Mouse (Mus musculus): ENCODE measurements at regions not wholly inside any gene's neighbourhood (a gene's known extent, or its start where the extent isn't known, plus 50 kb on each side); places are given as distances from the start of the nearest gene placed in this dataset.

DNA sequence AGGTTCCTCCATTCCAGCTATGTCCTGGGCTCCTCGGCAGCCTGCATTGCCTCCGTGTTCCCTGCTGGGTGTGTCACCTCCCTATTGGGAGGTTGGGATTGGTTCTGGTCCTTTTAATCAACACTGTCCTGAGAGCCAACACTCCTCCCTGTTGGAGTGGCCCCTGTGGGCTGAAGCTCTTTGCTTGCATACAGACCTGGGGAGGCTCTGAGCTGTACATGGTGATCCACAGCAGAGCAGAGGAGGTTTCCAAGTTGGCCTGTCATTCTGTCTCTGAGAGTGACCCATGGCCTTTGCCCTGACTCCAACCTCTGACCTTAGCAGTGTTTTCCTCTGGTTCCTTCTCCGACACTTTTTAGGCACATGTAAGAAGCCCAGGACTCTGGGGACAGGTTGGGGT, 132.4 kb downstream of the Tpra1 start:
- Histone ChIP-seq H3K4me1 (ENCODE audit: control insufficient read depth, insufficient read depth, low read length) (peaks cover 4% of the 10 kb centered on the region), H3K27ac (ENCODE audit: insufficient read depth, low read length) (no peak overlapping the region), H3K4me3 (ENCODE audit: insufficient read depth, low read length) (no peak overlapping the region)
- no peak for TF ChIP-seq POLR2A (IDR thresholded peaks at IDR 0.05; ENCODE audit: extremely low read depth, insufficient read depth, low read length)
- no peak for TF ChIP-seq CTCF (IDR thresholded peaks at IDR 0.05; ENCODE audit: extremely low read depth, insufficient read depth, low read length)

DNA sequence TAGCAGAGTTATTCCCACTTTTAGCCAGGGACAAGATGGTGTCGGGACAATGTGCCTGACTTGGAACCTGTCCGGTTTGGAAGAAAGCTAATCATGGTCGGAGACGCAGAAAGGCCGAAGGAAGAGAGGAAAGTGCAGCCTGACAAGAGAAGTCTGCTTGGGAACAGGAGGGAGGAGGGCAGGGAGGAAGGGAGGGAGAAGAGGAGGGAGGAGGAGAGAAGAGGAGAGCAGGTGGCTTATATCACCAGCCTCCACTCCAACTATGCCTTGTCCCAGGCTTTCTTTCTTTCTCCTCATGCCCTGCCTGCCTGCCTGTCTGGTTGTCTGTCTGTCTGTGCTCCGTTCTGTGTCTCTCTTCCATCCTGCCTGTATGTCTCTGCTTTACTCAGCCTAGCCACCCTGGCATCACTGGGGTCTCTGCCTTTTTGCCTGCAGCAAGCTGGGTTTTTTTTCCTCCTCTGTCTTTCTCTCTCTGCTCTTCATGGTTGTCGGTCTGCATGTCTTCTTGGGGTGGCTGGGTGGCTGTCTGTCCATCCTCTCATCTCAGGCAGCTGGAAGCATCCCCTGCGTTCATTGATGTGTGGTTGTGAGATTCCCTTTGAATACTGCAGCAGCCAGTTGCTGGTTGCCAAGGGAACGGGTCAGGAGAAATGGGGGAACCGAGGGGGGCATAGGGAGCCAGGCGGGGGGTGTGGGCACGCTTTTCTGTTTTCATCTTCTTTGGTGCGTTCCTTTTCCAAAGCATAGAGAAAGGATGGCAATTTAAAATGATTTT, 133.2 kb downstream of the Tpra1 start:
- Histone ChIP-seq H3K4me1 (ENCODE audit: control insufficient read depth, insufficient read depth, low read length) (peaks cover 4% of the 10 kb centered on the region), H3K27ac (ENCODE audit: insufficient read depth, low read length) (no peak overlapping the region), H3K4me3 (ENCODE audit: insufficient read depth, low read length) (no peak overlapping the region)
- TF ChIP-seq CTCF (IDR thresholded peaks at IDR 0.05; ENCODE audit: extremely low read depth, insufficient read depth, low read length) (no peak), POLR2A (IDR thresholded peaks at IDR 0.05; ENCODE audit: extremely low read depth, insufficient read depth, low read length) (no peak)

DNA sequence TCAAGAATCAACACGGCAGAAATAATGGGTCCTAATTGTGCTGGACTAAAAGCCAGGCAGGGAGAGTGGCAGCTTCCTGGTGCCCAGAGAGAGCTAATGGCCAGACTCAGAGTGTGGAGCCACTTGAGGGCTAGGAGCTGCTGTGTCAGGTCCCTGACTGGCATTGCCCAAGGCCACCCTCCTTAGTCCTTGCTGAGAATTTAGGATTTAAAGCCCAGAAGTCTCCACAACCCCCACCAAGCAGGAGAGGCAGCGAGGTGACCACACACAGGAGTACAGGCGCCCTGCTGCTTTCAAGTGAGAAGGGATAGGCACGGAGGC, 133.7 kb downstream of the Tpra1 start:
- Histone ChIP-seq H3K27ac (ENCODE audit: insufficient read depth, low read length) (no peak overlapping the region), H3K4me3 (ENCODE audit: insufficient read depth, low read length) (no peak overlapping the region), H3K4me1 (ENCODE audit: control insufficient read depth, insufficient read depth, low read length) (peaks cover 4% of the 10 kb centered on the region)
- TF ChIP-seq POLR2A (IDR thresholded peaks at IDR 0.05; ENCODE audit: extremely low read depth, insufficient read depth, low read length) (no peak), CTCF (IDR thresholded peaks at IDR 0.05; ENCODE audit: extremely low read depth, insufficient read depth, low read length) (no peak)

DNA sequence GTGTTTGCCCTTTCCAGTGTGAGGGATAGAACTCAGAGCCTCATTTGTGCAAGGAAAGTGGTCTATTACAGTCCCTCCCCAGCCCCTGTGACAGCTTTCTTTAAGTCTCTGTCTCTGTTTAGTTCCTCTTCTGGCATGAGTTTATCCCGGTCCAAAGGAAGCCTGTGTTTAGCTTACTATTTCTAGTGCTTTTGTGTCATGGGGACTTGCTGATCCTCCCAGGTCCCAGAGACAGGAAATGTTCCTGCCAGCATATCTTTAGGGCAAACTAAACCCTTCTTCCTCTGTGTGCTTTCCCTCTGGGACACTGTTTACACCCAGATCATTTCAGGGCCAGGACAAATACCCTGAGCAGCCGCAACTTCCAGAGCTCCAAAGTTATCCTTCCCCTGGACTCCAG, 135.3 kb downstream of the Tpra1 start:
- no peak overlapping the region for H3K27ac ChIP-seq (ENCODE audit: insufficient read depth, low read length)
- no peak overlapping the region for H3K4me3 ChIP-seq (ENCODE audit: insufficient read depth, low read length)
- peaks cover 4% of the 10 kb centered on the region for H3K4me1 ChIP-seq (ENCODE audit: control insufficient read depth, insufficient read depth, low read length)
- TF ChIP-seq POLR2A (IDR thresholded peaks at IDR 0.05; ENCODE audit: extremely low read depth, insufficient read depth, low read length), result no peak
- TF ChIP-seq CTCF (IDR thresholded peaks at IDR 0.05; ENCODE audit: extremely low read depth, insufficient read depth, low read length), result no peak

DNA sequence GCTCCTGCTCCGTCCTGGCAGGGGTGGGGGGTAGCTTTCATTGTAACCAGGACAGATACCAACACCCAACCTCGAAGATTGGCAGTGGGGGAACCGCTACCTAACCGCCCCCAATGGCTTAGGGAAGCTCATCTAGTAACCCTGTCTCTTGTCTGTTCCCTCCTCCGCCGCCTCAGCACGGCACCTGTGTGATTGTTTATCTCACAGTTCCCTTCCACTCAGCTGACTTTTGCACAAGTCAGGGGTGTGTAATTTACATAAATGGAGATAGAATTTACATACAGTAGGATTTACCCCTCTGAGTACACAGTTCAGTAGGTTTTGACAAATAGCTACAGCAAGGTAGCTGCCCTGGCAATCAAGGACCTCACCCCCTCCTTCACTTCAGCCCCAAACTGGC, 135.8 kb downstream of the Tpra1 start:
- Histone ChIP-seq H3K27ac (ENCODE audit: insufficient read depth, low read length) (no peak overlapping the region), H3K4me1 (ENCODE audit: control insufficient read depth, insufficient read depth, low read length) (peaks cover 4% of the 10 kb centered on the region), H3K4me3 (ENCODE audit: insufficient read depth, low read length) (no peak overlapping the region)
- no peak for TF ChIP-seq CTCF (IDR thresholded peaks at IDR 0.05; ENCODE audit: extremely low read depth, insufficient read depth, low read length)
- no peak for TF ChIP-seq POLR2A (IDR thresholded peaks at IDR 0.05; ENCODE audit: extremely low read depth, insufficient read depth, low read length)

DNA sequence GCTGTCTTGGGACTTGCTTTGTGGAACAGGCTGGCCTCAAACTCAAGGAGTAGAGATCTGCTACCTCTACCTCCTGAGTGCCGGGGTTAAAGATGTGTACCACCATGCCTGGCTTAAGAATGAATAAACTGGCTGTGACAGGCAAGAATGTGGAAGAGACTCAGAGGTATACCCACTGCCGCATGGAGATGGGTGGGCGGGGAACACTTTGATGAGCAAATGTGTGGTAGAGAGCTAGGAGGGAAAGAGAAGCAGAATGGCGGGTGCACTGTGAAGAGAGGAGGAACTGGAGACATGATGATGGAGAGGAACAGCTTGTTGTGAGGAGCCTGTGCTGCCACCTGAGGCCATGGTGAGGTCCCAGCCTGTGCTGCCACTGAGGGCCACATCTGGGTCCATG, 138.9 kb downstream of the Tpra1 start:
- H3K27ac ChIP-seq (ENCODE audit: insufficient read depth, low read length), result no peak overlapping the region
- H3K4me3 ChIP-seq (ENCODE audit: insufficient read depth, low read length), result no peak overlapping the region
- TF ChIP-seq CTCF (IDR thresholded peaks at IDR 0.05; ENCODE audit: extremely low read depth, insufficient read depth, low read length), result no peak
- no peak for TF ChIP-seq POLR2A (IDR thresholded peaks at IDR 0.05; ENCODE audit: extremely low read depth, insufficient read depth, low read length)
- H3K4me1 ChIP-seq (ENCODE audit: control insufficient read depth, insufficient read depth, low read length), result peaks cover 2% of the 10 kb centered on the region

DNA sequence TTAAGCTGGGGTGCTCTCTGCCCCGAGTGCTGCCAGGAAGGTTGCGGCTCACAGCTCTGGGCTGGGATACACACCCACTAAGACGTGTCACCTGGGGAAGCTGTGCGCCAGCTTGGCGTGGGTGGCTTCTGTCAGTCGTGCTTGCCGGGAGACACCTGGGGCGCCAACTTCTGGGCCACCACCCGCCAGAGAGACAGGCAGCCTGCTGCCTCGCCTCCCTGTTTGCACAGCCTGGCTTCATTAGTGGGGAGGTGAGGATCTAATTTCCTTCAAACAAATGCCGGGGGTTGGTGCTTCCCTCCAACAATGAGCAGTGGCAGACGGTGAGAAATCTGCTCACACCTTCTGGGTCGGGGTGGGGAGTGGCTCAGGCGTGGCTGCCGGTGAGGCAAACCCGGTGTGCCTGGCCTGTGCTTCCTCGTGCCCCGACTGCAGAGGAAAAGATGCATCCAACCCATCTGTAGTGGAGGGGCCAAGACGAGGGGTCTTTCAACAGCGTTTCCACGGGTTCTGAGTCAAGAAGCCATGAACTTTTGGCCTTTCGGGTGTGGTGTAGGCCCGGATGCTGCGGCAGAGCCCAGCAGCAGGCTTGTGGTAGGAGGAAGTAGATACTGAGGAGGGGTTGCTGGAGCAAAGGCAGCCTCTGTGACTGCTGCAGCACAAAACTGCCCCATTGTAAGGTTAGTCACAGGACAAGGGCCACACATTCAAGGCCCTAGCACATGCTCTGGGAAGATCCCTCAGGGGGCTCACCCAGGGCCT, 140.6 kb downstream of the Tpra1 start:
- Histone ChIP-seq H3K4me1 (ENCODE audit: control insufficient read depth, insufficient read depth, low read length) (peaks cover 2% of the 10 kb centered on the region), H3K4me3 (ENCODE audit: insufficient read depth, low read length) (no peak overlapping the region), H3K27ac (ENCODE audit: insufficient read depth, low read length) (no peak overlapping the region)
- no peak for TF ChIP-seq POLR2A (IDR thresholded peaks at IDR 0.05; ENCODE audit: extremely low read depth, insufficient read depth, low read length)
- no peak for TF ChIP-seq CTCF (IDR thresholded peaks at IDR 0.05; ENCODE audit: extremely low read depth, insufficient read depth, low read length)

DNA sequence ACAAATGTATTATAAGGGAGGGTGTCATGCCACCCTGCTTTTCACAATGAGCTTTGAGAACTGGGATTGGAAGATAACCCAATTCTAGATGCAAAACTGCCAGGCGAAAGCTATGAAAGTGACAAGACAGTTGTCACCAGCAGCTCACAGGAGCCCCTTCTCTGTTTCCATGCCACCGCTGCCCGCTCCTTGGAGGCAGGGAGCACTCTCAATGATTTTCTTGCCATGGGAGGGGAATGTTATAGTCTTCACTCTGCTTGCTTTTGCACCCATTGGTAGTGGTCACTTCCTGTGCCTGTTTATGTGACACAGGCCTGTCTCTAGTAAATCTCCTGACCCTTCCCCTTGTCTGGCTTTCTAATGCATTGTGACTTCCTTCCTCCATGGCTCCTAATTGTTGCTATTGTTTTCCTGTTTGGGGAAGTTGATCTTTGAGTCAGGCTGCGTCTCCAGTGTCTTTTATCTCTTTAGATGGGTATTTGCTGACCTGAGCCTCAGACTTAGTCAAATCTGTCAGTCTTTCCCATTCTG, 143.4 kb downstream of the Tpra1 start:
- no peak overlapping the region for H3K4me3 ChIP-seq (ENCODE audit: insufficient read depth, low read length)
- no peak overlapping the region for H3K27ac ChIP-seq (ENCODE audit: insufficient read depth, low read length)
- peaks cover 4% of the 10 kb centered on the region for H3K4me1 ChIP-seq (ENCODE audit: control insufficient read depth, insufficient read depth, low read length)
- no peak for TF ChIP-seq CTCF (IDR thresholded peaks at IDR 0.05; ENCODE audit: extremely low read depth, insufficient read depth, low read length)

DNA sequence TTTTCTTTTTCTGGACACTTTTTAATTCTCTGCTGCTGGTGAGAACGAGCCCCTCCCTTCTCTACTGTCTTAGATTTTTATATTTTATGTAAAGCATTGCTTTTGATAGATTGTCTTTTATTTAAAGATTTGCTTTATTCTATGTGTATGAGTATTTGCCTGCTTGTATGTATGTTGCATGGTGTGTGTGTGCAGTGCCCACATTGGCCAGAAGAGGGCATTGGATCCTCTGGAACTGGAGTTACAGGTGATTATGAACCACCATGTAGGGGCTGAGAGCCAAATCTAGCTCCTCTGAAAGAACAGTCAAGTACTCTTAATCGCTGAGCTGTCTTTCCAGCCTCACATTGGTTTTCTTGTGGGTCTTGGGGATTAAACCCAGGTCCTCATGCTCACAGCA, 144.4 kb downstream of the Tpra1 start:
- no peak overlapping the region for H3K4me3 ChIP-seq (ENCODE audit: insufficient read depth, low read length)
- no peak overlapping the region for H3K27ac ChIP-seq (ENCODE audit: insufficient read depth, low read length)
- TF ChIP-seq POLR2A (IDR thresholded peaks at IDR 0.05; ENCODE audit: extremely low read depth, insufficient read depth, low read length), result no peak
- TF ChIP-seq CTCF (IDR thresholded peaks at IDR 0.05; ENCODE audit: extremely low read depth, insufficient read depth, low read length), result 0 out of 2 replicates have a peak, but pooled peaks have one; percentile 10
- H3K4me1 ChIP-seq (ENCODE audit: control insufficient read depth, insufficient read depth, low read length), result peaks cover 4% of the 10 kb centered on the region

All from cortical plate, adult 2 months (tissue).